Mouse (Mus musculus) liver, postnatal 0 days (tissue): Measurements from ENCODE around the gene Ctla2b. TPM values are rescaled to one million over a fixed set of nuclear protein-coding genes. Genes with fewer than 3 reads are reported as not detected.

ENCODE experiments used
- ATAC-seq: fragments of 200-750 bp; cut with Nextera tagmentation; 2 replicates; pipeline ENCODE4 v1.8.0; 2017; ENCODE audit warnings: mild to moderate bottlenecking, moderate library complexity
- DNase-seq: peaks from one replicate; pipeline ENCODE4 v3.0.0-alpha.2; 2016
- H3K27ac ChIP-seq: fragments of 300-500 bp; sonication (generic); 2 replicates; pipeline ENCODE4 v1.5.1; 2014; ENCODE audit warnings: antibody characterized with exemption, moderate library complexity, mild to moderate bottlenecking, low read depth
- H3K27me3 ChIP-seq: fragments of 300-500 bp; sonication (generic); 2 replicates; pipeline ENCODE4 v1.6.1; 2014; ENCODE audit warnings: low read length, control low read depth, mixed read lengths; ENCODE audit not compliant: insufficient read depth
- H3K36me3 ChIP-seq: fragments of 300-500 bp; sonication (generic); replicated peaks from 2 replicates; pipeline ENCODE4 v1.6.1; 2014; ENCODE audit warnings: mild to moderate bottlenecking, control low read depth, low read length, moderate library complexity, mixed read lengths; ENCODE audit not compliant: insufficient read depth
- H3K4me1 ChIP-seq: fragments of 300-500 bp; sonication (generic); 2 replicates; pipeline ENCODE4 v1.6.1; 2014; ENCODE audit warnings: antibody characterized with exemption, mild to moderate bottlenecking, control low read depth; ENCODE audit not compliant: insufficient read depth
- H3K4me2 ChIP-seq: fragments of 300-500 bp; sonication (generic); 2 replicates; pipeline ENCODE4 v1.6.1; 2014; ENCODE audit warnings: low read depth, mild to moderate bottlenecking, low read length, moderate library complexity, mixed read lengths
- H3K4me3 ChIP-seq: fragments of 300-500 bp; sonication (generic); 2 replicates; pipeline ENCODE4 v1.5.1; 2014; ENCODE audit warnings: low read depth, low read length
- H3K9ac ChIP-seq: fragments of 300-500 bp; sonication (generic); replicated peaks from 2 replicates; pipeline ENCODE4 v1.6.1; 2014; ENCODE audit warnings: mild to moderate bottlenecking, moderate library complexity
- H3K9me3 ChIP-seq: fragments of 300-500 bp; sonication (generic); 2 replicates; pipeline ENCODE4 v1.6.1; 2016; ENCODE audit warnings: mild to moderate bottlenecking, control low read depth, low read length, mixed read lengths
- CTCF ChIP-seq: sonication (generic); IDR thresholded peaks from 2 replicates; pipeline ENCODE4 v1.5.1; 2016; ENCODE audit warnings: antibody characterized with exemption, low read depth
- EP300 ChIP-seq: IDR thresholded peaks from 2 replicates; pipeline ENCODE4 v1.6.1; 2016; ENCODE audit warnings: antibody characterized with exemption, low read depth, mild to moderate bottlenecking
- WGBS: fragments of 180-500 bp; shearing (Covaris S2); extraction: QIAGEN DNeasy Blood & Tissue Kit; methylation state at CpG from one replicate; pipeline ENCODE4 v1.1.7; 2014; ENCODE audit not compliant: insufficient replicate concordance; 5-methylcytosine and 5-hydroxymethylcytosine counted together
- polyA plus RNA-seq: library from polyadenylated mRNA; unstranded; fragments of >200 nt; fragmentation: Nextera tagmentation; extraction: Ambion mirVana; gene quantifications from 2 replicates; pipeline ENCODE4 v1.2.1, GENCODE M21; 2015

Ctla2b gene
- polyA plus RNA-seq, 1 experiment from 2014 or later, result 9.0 TPM

DNA sequence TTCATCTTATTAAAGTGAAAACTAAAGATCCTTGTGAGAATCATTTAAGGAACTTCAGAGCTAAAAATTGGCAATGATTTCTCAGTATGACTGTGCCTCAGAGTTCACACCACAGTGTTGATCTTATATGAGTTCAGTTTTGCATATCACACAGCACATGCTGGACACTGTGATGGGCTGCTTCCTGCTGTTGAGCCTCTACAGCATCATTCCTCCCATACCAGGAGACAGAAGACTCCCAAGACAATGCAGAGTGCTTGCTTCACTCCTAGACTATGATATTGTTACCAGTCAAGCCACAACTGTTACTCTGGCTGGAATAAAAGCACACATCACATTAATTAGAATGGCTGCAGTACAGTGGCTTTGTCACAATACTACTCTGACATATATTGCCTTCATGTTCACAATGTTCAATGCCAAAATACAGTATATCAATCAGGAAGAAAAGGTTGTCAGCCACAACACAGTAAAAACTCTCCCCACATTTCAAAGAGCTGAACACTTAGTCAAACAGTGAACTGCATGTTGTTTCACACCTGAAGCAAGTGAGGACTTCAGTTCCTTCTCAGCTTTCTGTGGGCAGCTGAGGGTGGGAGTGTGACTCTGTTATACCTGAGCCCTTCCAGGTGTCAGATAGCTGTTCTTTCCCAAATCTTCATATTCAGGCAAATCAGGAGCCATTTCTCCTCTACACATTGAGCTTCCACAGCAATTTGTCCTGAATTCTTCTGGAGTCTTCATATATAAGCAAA is 1.7 kb downstream of the Ctla2b start:
- H3K36me3 ChIP-seq, result no peaks in the 10 kb centered on the region
- DNase-seq (no peak), ATAC-seq (no peak)
- TF ChIP-seq EP300, result no peak
- TF ChIP-seq CTCF, result no peak
- H3K27me3 ChIP-seq, result no peaks in the 10 kb centered on the region
- no peak overlapping the region for H3K27ac ChIP-seq
- H3K4me2 ChIP-seq, result no peak overlapping the region
- H3K4me3 ChIP-seq, result no peak overlapping the region
- H3K9me3 ChIP-seq, result no peaks in the 10 kb centered on the region
- H3K9ac ChIP-seq, result no peak overlapping the region
- H3K4me1 ChIP-seq, result no peaks in the 10 kb centered on the region

- no peaks in the 10 kb centered on the region for H3K27me3 ChIP-seq
Observed at GRCm38 (mm10) chr13:60892301-60892700, 4.9 kb downstream of the Ctla2b start.

DNA sequence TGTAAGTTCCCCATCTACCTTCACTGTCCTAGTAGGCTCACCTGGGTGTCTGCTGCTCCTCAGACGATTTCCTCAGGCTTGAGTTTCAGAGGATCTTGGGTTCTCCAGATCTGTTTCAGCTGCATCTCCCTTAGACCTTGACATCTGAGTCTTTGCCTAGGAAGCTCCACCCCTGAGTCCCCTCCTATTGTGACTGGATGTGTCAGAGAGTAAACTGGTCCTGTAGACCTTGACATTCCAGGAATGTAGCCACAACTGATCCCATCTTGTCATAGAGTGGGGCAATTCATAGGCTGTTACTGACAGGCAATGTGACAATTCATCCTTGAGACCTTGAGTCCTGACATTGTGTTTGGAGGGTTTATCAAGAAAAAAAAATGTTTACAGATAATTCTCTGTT is 33.0 kb downstream of the Ctla2b start, which contains the start of gene 4930486L24Rik:
Gene 4930486L24Rik (minus strand): TSS at position 195 of the 400 bp plus-strand sequence.
- H3K4me1 ChIP-seq, result no peaks in the 10 kb centered on the region
- no peak within 1 kb of the TSS for H3K9ac ChIP-seq
- H3K27me3 ChIP-seq, result no peaks in the 10 kb centered on the region
- H3K4me3 ChIP-seq, result no peak within 1 kb of the TSS
- no peak within 1 kb of the TSS for H3K4me2 ChIP-seq
- TF ChIP-seq CTCF (no peak), EP300 (no peak)
- DNase-seq (no peak), ATAC-seq (no peak)
- no peaks in the 10 kb centered on the region for H3K9me3 ChIP-seq
- H3K27ac ChIP-seq, result no peak within 1 kb of the TSS
- WGBS, result 41% methylated on average over 1 of the region's 1 CpGs
- no peaks in the 10 kb centered on the region for H3K36me3 ChIP-seq

More at GRCm38 (mm10) chr13:60892301-60892700, 4.9 kb downstream of the Ctla2b start:
- TF ChIP-seq EP300 (0 out of 2 replicates have a peak, but pooled peaks have one; percentile 49), CTCF (no peak)
- Histone ChIP-seq H3K36me3 (no peaks in the 10 kb centered on the region), H3K9me3 (no peaks in the 10 kb centered on the region), H3K4me3 (no peak overlapping the region), H3K27ac (no peak overlapping the region), H3K9ac (no peak overlapping the region), H3K4me1 (no peaks in the 10 kb centered on the region), H3K4me2 (no peak overlapping the region)
- no peak for DNase-seq
- ATAC-seq, result peak; percentile 53
- 60% methylated on average over 1 of the region's 1 CpGs for WGBS

DNA sequence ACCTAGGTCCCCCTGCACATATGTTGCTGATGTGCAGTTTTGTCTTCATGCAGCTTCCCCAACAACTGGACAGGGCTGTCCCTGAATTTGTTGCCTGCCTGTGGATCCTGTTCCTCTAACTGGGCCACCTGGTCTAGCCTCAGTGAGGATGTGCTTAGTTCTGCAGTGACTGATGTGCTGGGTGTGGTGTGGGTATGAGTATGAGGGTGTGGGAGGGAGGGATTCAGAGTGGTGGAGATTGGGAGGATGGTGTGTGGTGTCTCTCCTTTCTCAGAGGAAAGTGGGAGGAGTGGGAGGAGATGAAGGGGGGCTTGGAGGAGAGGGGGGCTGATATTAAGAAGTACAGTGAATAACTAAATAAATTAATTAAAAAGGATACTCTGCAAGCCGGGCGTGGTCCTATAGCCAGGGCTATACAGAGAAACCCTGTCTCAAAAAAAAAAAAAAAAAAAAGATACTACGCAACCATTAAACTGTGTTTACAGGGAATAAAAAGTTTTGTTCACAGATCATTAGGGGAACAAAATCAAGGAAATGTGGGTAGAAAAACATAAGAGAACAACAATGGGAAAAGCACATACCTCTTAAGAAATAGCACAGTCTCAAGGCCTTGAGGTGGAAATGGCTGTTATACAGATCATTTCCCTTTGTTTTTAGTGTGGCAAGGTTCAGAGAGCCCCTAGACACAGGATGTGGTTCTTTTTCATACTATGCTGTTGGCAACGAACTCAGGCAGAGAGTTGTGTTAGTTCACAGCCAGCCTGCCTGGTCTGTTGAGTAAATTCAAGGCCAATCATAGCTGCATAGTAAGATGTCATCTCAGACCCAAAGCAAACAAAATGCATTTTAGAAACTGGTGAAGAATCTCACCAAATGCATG is 48.8 kb downstream of the Ctla2b start:
- TF ChIP-seq CTCF, result no peak
- 0 out of 2 replicates have a peak, but pooled peaks have one; percentile 18 for TF ChIP-seq EP300
- peak; percentile 35 for ATAC-seq
- no peak overlapping the region for H3K27ac ChIP-seq

More for the DNA sequence above, 48.8 kb downstream of the Ctla2b start:
- Histone ChIP-seq H3K36me3 (no peaks in the 10 kb centered on the region), H3K4me1 (no peaks in the 10 kb centered on the region), H3K4me3 (no peak overlapping the region), H3K27me3 (no peaks in the 10 kb centered on the region), H3K9me3 (no peaks in the 10 kb centered on the region), H3K9ac (no peak overlapping the region), H3K4me2 (no peak overlapping the region)
- WGBS, result 64% methylated on average over 4 of the region's 4 CpGs
- DNase-seq, result no peak

Other genes starting within 250 kb of the Ctla2b start
- gene BC051665, start 111.1 kb downstream of the Ctla2b start, polyA plus RNA-seq, result not detected in 2 replicates
- gene Ctsll3, start 94.6 kb downstream of the Ctla2b start, polyA plus RNA-seq, result not detected in 2 replicates
- not detected in 2 replicates for gene 4930486L24Rik, start 33.0 kb downstream of the Ctla2b start, polyA plus RNA-seq
- 0.43 and 0.44 TPM in 2 replicates for gene Gm49392, start 553 bp downstream of the Ctla2b start, polyA plus RNA-seq
- gene Tpbpb, start 7.4 kb upstream of the Ctla2b start, polyA plus RNA-seq, result not detected in 2 replicates
- not detected in 2 replicates for gene Gm49393, start 38.1 kb upstream of the Ctla2b start, polyA plus RNA-seq
- gene Gm49391, start 39.1 kb upstream of the Ctla2b start, polyA plus RNA-seq, result 2.9 and 3.4 TPM in 2 replicates
- 42.0 and 42.9 TPM in 2 replicates for gene Ctla2a, start 39.2 kb upstream of the Ctla2b start, polyA plus RNA-seq
- not detected in 2 replicates for gene Tpbpa, start 44.5 kb upstream of the Ctla2b start, polyA plus RNA-seq
- 0.09 TPM in 1 of 2 replicates, not detected in the other for gene Ctsj, start 108.5 kb upstream of the Ctla2b start, polyA plus RNA-seq
- gene Ctsq, start 143.2 kb upstream of the Ctla2b start, polyA plus RNA-seq, result not detected in 2 replicates